In genomic region chr11:57535912-57536311, GRCm38 (mm10) we compare ENCODE assay signal across 23 mouse cellular contexts. TPM values are rescaled to one million over a fixed set of nuclear protein-coding genes. Genes with fewer than 3 reads are reported as not detected.
DNase-seq lines count a peak whose midpoint lies in the region; ATAC-seq and TF ChIP-seq lines count a peak whose summit lies in the region.
"Had no signal": no experiment of that assay in that cellular context is flagged by ENCODE, and none has a peak within 500 bp of the region (broad histone marks: within the 10 kb centered on the region; RNA-seq: fewer than 3 reads in every experiment).

No protein-coding gene starts in this region.

- no peaks in the 10 kb centered on the region for H3K27me3 ChIP-seq in forebrain, embryonic 16.5 days (replicated peaks; ENCODE audit: control insufficient read depth, insufficient read depth, low read length)
- no peaks in the 10 kb centered on the region for H3K27me3 ChIP-seq in forebrain, embryonic 13.5 days
- no peaks in the 10 kb centered on the region for H3K27me3 ChIP-seq in lung, postnatal 0 days (replicated peaks; ENCODE audit: insufficient read depth, low read length)
- H3K27me3 ChIP-seq: CH12.LX; embryonic facial prominence, embryonic 15.5 days; hindbrain, embryonic 12.5 days; Patski had no signal

- TF ChIP-seq EP300 in lung, postnatal 0 days (IDR thresholded peaks at IDR 0.05): peak; percentile 83

- TF ChIP-seq POLR2A in lung, adult 2 months (IDR thresholded peaks at IDR 0.05; ENCODE audit: borderline replicate concordance, extremely low read depth, low read depth, low read length): no peak
- TF ChIP-seq POLR2A in brain, embryonic 14.5 days (IDR thresholded peaks at IDR 0.05; ENCODE audit: borderline replicate concordance, extremely low read depth, insufficient read depth, insufficient read length, poor library complexity, severe bottlenecking): no peak

- no peaks in the 10 kb centered on the region for H3K9me3 ChIP-seq in forebrain, embryonic 16.5 days (ENCODE audit: control insufficient read depth, low read length)
- no peaks in the 10 kb centered on the region for H3K9me3 ChIP-seq in forebrain, embryonic 13.5 days (replicated peaks)
- no peaks in the 10 kb centered on the region for H3K9me3 ChIP-seq in lung, postnatal 0 days (ENCODE audit: low read length)
- H3K9me3 ChIP-seq: embryonic facial prominence, embryonic 15.5 days; forebrain, embryonic 10.5 days; hindbrain, embryonic 12.5 days had no signal

- no peak for TF ChIP-seq CTCF in lung, postnatal 0 days (IDR thresholded peaks at IDR 0.05)
- TF ChIP-seq CTCF in lung, adult 2 months (IDR thresholded peaks at IDR 0.05; ENCODE audit: insufficient read depth, low read length): no peak
- no peak for TF ChIP-seq CTCF in brain, embryonic 14.5 days (IDR thresholded peaks at IDR 0.05; ENCODE audit: borderline replicate concordance, extremely low read depth, insufficient read depth, insufficient read length)

- no peak overlapping the region for H3K4me3 ChIP-seq in forebrain, embryonic 16.5 days (replicated peaks; ENCODE audit: low read length)
- H3K4me3 ChIP-seq in forebrain, embryonic 13.5 days: no peak overlapping the region
- no peak overlapping the region for H3K4me3 ChIP-seq in lung, postnatal 0 days (ENCODE audit: low read depth, low read length)
- no peak overlapping the region for H3K4me3 ChIP-seq in lung, adult 2 months (replicated peaks; ENCODE audit: extremely low read depth, low read depth, low read length)
- H3K4me3 ChIP-seq: embryonic facial prominence, embryonic 15.5 days; erythroblast, embryonic 14.5 days; forebrain, embryonic 10.5 days; gastrocnemius, adult 2 months; hindbrain, embryonic 12.5 days had no signal

- no peaks in the 10 kb centered on the region for H3K36me3 ChIP-seq in forebrain, embryonic 16.5 days (ENCODE audit: control insufficient read depth, insufficient read depth)
- H3K36me3 ChIP-seq in forebrain, embryonic 13.5 days (ENCODE audit: poor library complexity, severe bottlenecking): peaks cover 18% of the 10 kb centered on the region; the same call in 1 of the 2 replicates
- H3K36me3 ChIP-seq in lung, postnatal 0 days (ENCODE audit: insufficient read depth, low read length): no peaks in the 10 kb centered on the region

- ATAC-seq in forebrain, embryonic 16.5 days: no peak
- no peak for ATAC-seq in forebrain, embryonic 13.5 days
- ATAC-seq in lung, postnatal 0 days: peak; percentile 81
- ATAC-seq: activated CD4-positive, CD25-positive, alpha-beta regulatory T cell, adult 4 months; hindbrain, postnatal 0 days; Patski had no signal

- peaks cover 31% of the 10 kb centered on the region for H3K4me1 ChIP-seq in forebrain, embryonic 16.5 days (replicated peaks; ENCODE audit: control insufficient read depth, insufficient read depth, low read length)
- H3K4me1 ChIP-seq in forebrain, embryonic 13.5 days: peaks cover 26% of the 10 kb centered on the region
- H3K4me1 ChIP-seq in lung, postnatal 0 days (ENCODE audit: insufficient read depth, low read depth, low read length): no peaks in the 10 kb centered on the region
- H3K4me1 ChIP-seq in lung, adult 2 months (ENCODE audit: control insufficient read depth, insufficient read depth, low read length): peaks cover 9% of the 10 kb centered on the region
- H3K4me1 ChIP-seq: embryonic facial prominence, embryonic 15.5 days had no signal

- H3K4me2 ChIP-seq in forebrain, embryonic 16.5 days (ENCODE audit: low read length): no peak overlapping the region
- no peak overlapping the region for H3K4me2 ChIP-seq in forebrain, embryonic 13.5 days
- H3K4me2 ChIP-seq in lung, postnatal 0 days (replicated peaks; ENCODE audit: low read depth, low read length): no peak overlapping the region
- H3K4me2 ChIP-seq: embryonic facial prominence, embryonic 15.5 days; hindbrain, embryonic 12.5 days had no signal

- no peak overlapping the region for H3K9ac ChIP-seq in forebrain, embryonic 16.5 days (replicated peaks; ENCODE audit: low read depth, low read length)
- H3K9ac ChIP-seq in forebrain, embryonic 13.5 days: no peak overlapping the region
- no peak overlapping the region for H3K9ac ChIP-seq in lung, postnatal 0 days (replicated peaks; ENCODE audit: low read depth)
- H3K9ac ChIP-seq: embryonic facial prominence, embryonic 15.5 days; hindbrain, embryonic 12.5 days had no signal

- peak; percentile 79 for DNase-seq in lung, postnatal 0 days (ENCODE audit: low spot score)
- DNase-seq in lung, adult 2 months: no peak
- DNase-seq in brain, embryonic 14.5 days (ENCODE audit: low read depth): peak; percentile 81
- DNase-seq in lung, postnatal 25 days (ENCODE audit: low spot score): peak; percentile 42
- no peak for DNase-seq in ovary, postnatal 14 days (ENCODE audit: low spot score)
- DNase-seq: adrenal gland, postnatal 14 days; cerebellum, adult 2 months; cerebellum, postnatal 10 days; embryo, embryonic 11 days; gastrocnemius, adult 2 months; gastrocnemius, postnatal 25 days; heart, postnatal 10 days; heart, postnatal 4 days had no signal

- WGBS in forebrain, embryonic 16.5 days: 75% methylated on average over 5 of the region's 5 CpGs
- WGBS in forebrain, embryonic 13.5 days: 72% methylated on average over 5 of the region's 5 CpGs
- WGBS in lung, postnatal 0 days: 57% methylated on average over 5 of the region's 5 CpGs
- WGBS in lung, adult 2 months: 73% methylated on average over 5 of the region's 5 CpGs

- peak overlapping the region; percentile 34; the same call in 1 of the 2 replicates for H3K27ac ChIP-seq in forebrain, embryonic 16.5 days (ENCODE audit: low read length)
- no peak overlapping the region for H3K27ac ChIP-seq in forebrain, embryonic 13.5 days
- H3K27ac ChIP-seq in lung, postnatal 0 days (ENCODE audit: low read length): peak overlapping the region; percentile 26; the same call in 1 of the 2 replicates
- H3K27ac ChIP-seq: embryonic facial prominence, embryonic 15.5 days; forebrain, embryonic 10.5 days; gastrocnemius, adult 2 months; hindbrain, embryonic 12.5 days; hindbrain, postnatal 0 days had no signal

RNA-seq across cellular contexts. Expression of gene Mfap3, which starts 17.4 kb away (rescaled TPM):
- polyA plus RNA-seq in forebrain, embryonic 16.5 days (2015; fragmentation: Nextera tagmentation; extraction: Ambion mirVana): 63.8 and 72.7 TPM in 2 replicates
- polyA plus RNA-seq in forebrain, embryonic 13.5 days (2015; fragmentation: Nextera tagmentation; extraction: Ambion mirVana): 61.6 and 62.6 TPM in 2 replicates
- polyA plus RNA-seq in lung, postnatal 0 days (2015; fragmentation: Nextera tagmentation; extraction: Ambion mirVana): 36.4 and 37.7 TPM in 2 replicates
- 10.3 and 11.0 TPM in 2 replicates for polyA plus RNA-seq in lung, adult 2 months (2012; rRNA removed)
- polyA plus RNA-seq in brain, embryonic 14.5 days (2012; rRNA removed): 36.6 and 39.3 TPM in 2 replicates

RNA-seq across cellular contexts. Expression of gene Fam114a2, which starts 17.5 kb away (rescaled TPM):
- polyA plus RNA-seq in forebrain, embryonic 16.5 days (2015; fragmentation: Nextera tagmentation; extraction: Ambion mirVana): 111 TPM in 2 replicates
- polyA plus RNA-seq in forebrain, embryonic 13.5 days (2015; fragmentation: Nextera tagmentation; extraction: Ambion mirVana): 92.9 TPM in 2 replicates
- polyA plus RNA-seq in lung, postnatal 0 days (2015; fragmentation: Nextera tagmentation; extraction: Ambion mirVana): 62.7 and 71.9 TPM in 2 replicates
- polyA plus RNA-seq in lung, adult 2 months (2012; rRNA removed): 20.2 and 30.6 TPM in 2 replicates
- 62.8 and 82.5 TPM in 2 replicates for polyA plus RNA-seq in brain, embryonic 14.5 days (2012; rRNA removed)

Comparison
In these comparisons a context has a peak if more than half of its experiments do, and no peak if none do; other contexts are left out.
1. DNase-seq: peak in lung, postnatal 0 days (single experiment), brain, embryonic 14.5 days (single experiment) and lung, postnatal 25 days (single experiment); none in lung, adult 2 months (single experiment) and ovary, postnatal 14 days (single experiment).